Mouse (Mus musculus) left cerebral cortex, adult 18-20 months (tissue): ENCODE data around the gene Duox1. TPM values are rescaled to one million over a fixed set of nuclear protein-coding genes. Genes with fewer than 3 reads are reported as not detected.

Source experiments
- DNase-seq, 2 experiments: peaks; one replicate each; pipeline ENCODE4 v3.0.0; 2021 to 2022; ENCODE audit warnings: low spot score in 2 of 2, mixed read lengths in 1 of 2
- long read RNA-seq, 2 experiments: library from polyadenylated mRNA; stranded (forward); transcript quantifications; one replicate each; pipeline ENCODE4 v2.0.0; 2021
- total RNA-seq, 2 experiments: library from RNA; stranded (reverse); gene quantifications; 2 replicates each; pipeline ENCODE4 v1.2.3; 2021

Duox1 gene
- not detected for total RNA-seq
- long read RNA-seq, experiment 1 = 0 reads
- long read RNA-seq, experiment 2 = 0 reads

DNA sequence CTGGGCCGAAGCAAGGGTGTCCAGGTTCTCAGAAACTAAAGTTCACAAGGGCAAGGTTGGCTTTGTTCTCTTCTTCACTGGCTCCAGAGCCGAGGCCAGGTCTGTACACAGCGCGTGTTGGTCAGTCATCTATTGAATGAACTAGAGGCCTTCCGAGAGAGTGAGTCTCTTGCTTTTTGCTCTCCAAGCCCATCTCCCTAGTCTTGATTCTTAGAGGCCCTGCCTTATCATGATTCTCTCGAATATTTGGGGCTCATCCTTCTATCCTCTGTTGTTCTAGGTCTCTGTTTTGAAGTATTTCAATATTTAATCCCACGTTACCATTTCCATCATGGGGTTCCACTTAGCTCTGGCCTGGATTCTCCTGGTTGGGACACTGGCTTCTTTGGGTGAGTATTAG is at the start of gene Duox1:
Duox1 (plus strand) TSS at position 301 of the 400 bp plus-strand sequence.
- no peak for DNase-seq

DNA sequence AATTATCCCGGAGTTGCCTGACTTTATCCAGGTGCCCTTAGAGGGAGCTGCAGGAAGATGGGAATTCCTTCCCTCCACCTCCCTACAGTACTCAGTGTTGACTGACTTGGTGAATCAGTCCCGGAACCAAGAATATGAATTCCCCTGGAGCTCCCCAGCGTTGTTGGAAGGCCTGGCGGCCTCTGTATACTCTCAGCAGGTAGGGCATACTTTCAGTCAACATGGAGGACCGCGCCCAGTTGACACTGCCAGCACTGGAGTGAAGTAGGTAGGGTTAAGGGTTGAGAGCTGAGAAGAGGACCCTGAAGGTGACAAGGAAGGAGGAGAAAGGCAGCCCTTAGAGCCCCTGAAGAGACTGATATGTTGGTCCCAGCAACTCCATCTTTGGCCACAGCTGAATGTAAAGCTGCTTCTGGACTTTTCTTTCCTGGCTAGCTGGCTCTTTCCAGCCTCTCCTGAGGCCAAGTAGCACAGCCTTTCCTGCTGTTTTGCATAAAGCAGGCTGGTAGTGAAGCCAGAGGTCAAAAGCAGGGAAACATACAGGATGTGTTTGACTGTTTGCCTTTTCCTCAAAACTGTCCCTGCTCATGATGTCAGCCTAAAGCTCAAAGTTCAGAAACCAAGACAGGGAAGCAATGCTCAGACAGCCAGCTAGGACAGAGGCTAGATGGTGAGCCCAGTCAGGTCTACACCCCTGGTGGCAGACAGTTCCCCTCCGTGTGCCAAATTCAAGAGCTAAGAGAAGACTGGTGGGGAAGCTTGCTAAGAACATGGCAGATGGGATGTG is 48.9 kb upstream of the Duox1 start:
- no peak for DNase-seq

DNA sequence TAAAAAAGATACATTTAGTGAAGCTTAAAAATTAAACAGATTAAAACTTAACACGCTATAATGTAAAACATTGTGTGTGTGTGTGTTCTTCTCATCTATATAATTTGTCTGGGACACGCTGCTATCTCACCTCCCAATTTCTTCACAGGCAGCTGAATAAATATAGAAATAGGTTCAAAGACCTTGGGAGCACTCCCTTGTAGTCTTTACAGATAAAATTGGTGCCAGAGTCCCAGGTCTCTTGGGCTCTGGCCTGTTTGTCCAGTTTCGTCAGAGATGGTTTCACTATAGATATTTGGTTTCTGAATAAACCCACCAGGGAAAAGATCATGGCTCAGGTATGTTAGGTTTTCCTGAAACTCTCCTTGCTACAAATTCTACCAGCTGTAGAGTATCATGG is 36.7 kb upstream of the Duox1 start:
- DNase-seq = no peak

DNA sequence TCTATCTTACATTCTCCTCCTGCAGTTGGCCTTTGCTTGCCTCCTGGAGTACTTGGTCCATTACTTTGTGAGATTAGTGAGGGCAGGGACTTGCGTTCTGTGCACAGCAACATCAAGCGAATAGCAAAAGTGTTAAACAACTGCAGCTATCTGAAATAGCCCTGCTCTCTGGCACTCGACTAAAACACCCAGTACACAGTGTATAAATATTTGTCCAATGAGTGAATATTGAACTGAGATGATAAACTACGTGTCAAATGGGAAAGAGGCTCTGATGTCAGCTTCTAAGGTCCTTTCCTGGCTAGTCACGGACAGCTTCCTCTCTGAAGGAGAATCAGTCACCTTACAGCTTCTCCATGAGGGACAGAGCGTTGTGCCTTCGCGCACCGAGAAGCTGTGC is 31.4 kb upstream of the Duox1 start:
- no peak for DNase-seq

DNA sequence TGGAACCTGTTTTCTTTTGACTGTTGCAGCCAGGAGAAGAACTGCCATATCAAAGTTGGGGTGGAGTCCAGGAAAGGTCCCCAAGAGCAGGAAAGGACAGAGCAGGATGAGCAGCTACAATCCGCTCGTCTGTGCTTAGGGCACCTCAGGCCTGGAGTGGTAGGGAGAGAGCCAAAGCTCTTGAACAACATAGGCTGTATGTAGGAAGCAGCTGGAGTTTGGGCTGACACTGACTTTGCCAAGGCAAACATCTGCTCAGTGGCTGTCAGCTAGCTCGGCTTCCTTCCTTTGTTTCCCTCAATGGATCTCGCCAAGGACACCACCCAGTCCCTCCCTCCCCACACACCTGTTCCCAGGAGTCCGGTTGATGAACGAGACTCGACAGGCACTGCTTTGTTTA is 29.3 kb upstream of the Duox1 start:
- DNase-seq = no peak

DNA sequence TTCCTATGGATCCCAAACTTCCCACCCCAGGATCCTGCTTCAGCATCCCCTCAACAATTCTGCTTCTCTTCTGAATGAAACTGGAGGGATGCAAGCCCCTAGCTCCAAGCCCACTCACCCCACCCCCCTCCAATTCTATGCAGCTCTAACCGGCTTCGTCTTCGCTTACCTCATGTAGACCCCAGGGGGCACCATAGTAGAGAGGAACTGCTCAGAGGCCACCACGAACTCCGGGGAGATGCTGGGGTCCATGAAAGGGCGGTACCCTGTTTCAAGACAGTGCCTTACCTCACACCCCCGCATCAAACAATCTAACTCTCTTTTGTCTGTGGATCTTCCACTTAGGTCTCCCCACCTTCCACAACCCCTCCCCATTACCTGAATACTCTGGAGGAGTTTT is 20.6 kb upstream of the Duox1 start:
- no peak for DNase-seq

DNA sequence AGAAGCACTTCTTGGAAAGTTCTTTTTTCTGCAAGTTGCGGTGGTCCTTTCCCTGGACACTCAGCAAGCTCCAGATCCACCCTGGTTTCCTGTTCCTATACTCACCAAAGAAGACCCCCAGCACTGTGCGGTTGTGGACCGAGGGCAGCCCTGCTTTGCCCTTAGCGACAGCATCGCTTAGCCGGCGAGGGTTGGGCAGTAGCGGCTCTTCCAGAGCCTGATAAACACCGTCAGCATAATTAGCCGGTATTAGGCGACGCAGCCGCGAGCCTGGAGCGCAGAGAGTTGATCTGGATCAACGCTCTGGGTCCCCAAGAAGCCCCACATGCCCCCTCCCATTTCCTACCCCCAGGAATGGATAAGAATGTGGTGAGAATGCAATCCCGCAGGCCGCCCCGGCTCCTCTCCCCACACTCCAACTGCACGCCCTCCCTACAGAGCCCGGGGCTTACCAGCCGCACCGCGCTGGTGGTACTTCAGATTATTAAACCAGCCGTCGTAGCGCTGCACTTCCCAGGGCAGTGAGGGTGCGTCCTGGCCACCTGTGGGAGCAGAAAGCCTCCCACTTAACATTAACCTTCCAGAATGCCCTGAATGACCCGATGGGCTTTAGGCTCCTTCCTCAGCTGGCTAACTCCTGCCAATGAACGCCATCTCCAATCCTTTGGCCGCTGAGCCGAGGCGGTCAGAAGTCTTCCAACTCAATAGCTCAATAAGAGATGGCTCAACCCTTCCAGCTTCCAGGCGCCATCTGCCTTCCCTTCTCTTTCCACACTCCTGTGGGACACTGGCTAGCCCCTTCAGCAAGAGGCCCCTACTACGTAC is 18.0 kb upstream of the Duox1 start:
- no peak for DNase-seq

DNA sequence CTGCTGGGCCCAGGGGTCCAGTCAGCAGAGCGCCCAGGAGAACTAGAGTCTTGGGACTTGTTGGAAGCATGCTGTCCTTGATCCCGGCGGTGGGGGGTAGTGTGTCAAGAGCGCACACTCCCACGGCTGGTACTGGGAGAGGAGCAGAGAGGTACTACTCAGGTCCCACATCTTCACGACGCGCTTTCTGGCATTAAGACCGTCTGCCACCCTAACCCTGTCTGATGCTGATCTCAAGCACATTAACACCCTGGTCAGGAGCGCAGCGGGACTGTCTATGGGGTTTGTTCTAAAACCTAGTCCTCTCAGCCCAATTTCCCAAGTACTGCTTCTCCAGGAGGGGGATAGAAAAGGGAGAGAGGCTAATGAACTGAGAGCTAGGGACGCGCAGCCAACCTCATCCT is 17.4 kb upstream of the Duox1 start, which contains the start of gene Duox2:
Duox2 (minus strand) TSS at position 354 of the 404 bp plus-strand sequence.
- no peak for DNase-seq

DNA sequence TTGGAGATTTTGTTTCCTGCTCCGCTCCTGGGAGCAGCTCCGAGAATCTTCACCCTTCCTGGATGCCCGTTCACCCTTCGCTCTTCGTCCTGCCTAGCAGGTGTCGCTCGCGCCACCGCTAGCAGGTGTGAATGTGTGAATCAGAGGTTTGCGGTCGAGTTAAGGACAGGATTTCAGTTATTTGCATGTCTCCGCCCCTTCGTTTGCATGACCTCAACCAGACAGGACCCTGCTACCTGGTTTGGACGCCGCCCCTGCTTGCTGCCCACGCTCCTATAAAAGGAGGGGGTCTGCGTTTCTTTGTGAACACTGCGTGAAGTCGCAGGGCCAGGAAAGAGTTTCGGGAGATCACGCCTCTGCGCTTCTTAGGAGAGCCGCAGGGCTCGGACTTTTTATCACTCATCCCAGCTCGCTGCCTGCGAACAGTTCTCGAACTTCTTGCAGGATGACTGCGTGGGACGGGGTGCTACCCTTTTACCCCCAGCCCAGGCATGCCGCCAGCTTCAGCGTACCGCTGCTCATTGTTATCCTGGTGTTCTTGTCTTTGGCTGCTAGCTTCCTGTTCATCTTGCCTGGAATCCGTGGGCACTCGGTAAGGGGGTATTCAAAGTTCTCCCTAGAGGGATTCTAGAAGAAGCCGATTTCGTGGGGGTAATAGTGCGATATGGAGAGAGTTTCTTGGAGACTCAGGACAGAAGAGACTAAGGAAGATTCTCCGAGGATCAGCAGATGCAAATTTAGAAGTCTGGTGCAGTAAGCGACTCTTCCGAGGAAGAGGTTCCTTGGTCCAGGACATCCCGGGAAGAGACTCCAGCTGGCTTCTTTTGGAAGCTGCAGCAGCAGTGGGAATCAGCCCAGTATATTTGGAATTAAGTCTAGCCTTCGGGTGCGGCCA is 16.6 kb upstream of the Duox1 start, which contains the start of gene Duoxa2:
Duoxa2 (plus strand) TSS at position 305 of the 895 bp plus-strand sequence.
- DNase-seq = no peak

DNA sequence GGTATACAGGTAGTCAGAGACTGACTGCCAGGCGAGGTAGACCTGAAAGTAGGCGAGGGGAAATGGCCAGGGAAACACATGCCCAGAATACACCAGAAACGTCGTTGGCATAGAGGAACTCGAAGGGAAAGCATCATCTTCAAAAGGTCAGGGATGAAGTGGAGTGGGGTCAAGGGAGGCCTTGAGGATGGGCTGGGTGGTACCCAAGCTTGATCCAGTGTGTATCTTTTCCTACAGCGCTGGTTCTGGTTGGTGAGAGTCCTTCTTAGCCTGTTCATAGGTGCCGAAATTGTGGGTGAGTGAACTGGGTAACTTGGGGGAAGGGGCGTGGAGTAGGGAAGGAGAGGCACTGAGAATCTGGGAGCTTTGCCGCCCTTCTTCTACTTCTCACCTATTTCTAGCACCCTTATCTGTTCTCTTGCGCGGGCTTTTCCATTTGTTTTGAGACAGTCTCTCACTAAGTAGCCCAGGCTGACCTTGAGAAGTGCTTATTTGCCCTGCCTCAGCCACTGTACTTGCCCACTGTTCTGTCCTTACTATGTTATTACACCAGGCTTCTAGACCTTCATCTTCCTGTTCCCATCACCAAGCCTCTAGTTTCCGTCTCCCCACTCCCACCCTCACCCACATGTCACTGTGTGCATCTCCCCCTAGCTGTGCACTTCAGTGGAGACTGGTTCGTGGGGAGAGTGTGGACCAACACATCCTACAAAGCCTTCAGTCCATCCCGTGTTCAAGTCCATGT is 15.4 kb upstream of the Duox1 start:
- DNase-seq = no peak

DNA sequence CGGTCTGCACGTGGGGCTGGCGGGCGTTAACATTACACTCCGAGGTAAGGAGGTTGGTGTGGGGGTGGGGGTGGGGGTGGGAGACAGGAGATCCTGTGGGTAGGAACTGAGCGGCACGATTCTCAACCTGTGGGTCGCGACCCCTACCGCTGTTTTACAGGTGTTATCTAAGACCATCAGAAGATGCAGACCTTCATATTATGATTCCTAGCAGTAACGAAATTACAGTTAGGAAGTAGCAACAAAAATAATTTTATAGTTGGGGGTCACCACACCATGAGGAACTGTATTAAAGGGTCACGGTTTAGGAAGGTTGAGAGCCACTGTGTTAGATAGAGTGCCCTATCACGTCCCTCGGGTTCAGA is 14.8 kb upstream of the Duox1 start:
- DNase-seq = no peak

DNA sequence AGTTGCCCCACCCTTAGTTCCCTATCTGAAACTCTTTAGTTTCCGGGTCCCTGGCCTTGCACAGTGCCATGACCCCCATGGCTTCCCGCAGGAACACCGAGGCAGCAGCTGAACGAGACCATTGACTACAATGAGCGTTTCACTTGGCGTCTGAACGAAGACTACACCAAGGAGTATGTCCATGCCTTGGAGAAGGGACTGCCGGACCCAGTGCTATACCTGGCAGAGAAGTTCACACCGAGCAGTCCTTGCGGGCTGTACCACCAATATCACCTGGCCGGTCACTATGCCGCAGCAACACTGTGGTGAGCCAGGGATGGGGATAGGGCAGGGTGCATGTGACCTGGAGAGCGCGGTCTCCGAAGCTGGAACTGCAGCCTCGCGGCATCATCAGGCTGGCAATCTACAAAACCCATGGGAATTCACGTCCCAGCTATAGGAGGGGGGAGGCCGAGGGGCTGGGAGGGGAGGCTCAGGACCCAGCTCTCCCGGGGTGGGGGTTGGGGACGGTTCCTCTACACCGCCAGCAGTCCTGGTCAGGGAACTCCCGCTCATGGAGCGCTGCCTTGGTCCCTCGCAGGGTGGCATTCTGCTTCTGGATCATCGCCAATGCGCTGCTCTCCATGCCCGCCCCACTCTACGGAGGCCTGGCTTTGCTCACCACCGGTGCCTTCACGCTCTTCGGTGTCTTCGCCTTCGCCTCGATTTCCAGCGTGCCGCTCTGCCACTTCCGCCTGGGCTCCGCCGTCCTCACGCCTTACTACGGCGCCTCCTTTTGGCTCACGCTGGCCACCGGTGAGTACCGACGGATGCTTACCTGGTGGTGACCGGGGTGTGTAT is 14.2 kb upstream of the Duox1 start:
- peak in 1 of 2 experiments; percentile 19 for DNase-seq

DNA sequence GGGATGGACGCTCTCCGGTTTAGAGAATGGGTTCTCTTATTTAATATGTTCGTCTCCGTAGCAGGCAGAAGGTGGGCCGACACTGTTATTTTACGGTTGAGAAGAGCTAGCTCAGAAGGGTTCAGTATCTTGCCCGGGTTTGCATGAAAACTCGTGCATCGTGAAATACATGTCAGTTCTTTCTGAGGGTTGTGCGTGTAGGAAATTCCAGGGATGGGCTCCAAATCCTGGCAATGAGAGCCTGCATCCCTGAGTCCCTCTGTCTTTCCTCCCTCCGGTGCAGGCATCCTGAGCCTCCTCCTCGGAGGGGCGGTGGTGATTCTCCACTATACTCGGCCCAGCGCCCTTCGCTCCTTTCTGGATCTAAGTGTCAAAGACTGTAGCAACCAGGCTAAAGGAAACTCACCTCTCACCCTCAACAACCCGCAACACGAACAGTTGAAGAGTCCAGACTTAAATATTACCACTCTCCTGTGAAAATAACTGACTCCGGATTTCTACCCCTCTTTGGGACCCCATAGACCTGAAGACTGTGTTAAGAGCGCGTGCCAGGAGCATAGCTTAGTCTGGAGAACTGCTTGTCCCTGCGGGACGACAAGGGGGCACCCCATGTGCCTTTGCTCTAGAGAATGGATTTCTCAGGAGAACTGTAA is 13.4 kb upstream of the Duox1 start:
- no peak for DNase-seq

DNA sequence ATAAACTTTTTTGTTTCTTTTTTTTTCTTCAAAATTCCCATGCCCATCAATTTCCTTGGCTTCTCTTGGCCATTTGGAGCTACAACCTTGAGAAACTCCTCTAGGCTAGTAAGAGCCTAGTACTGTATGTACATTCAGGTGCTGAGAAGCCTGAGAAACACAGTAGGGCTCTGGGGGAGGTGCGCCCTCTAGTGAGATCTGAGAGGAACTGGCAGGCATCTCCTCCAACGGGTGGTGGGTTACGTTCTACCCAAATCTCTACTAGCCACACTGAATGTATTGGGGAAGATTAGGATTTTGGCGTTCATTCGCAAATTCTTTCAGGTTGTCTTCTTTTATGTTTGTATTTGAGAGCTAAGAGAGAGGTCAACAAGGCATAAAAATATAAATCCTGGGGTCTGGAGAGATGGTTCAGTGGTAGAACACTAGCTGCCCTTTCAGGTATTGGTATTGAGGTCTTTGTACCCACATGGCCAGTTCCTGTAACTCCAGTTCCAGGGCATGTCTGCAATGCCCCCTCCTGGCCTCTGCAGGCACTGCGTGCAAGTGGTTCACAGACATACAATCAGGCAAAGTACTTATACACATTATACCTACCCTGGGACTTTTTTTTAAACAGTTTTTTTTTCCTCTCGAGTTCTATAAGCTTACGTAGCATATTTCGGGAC is 12.8 kb upstream of the Duox1 start:
- peak; percentile 64 to 69 for DNase-seq

DNA sequence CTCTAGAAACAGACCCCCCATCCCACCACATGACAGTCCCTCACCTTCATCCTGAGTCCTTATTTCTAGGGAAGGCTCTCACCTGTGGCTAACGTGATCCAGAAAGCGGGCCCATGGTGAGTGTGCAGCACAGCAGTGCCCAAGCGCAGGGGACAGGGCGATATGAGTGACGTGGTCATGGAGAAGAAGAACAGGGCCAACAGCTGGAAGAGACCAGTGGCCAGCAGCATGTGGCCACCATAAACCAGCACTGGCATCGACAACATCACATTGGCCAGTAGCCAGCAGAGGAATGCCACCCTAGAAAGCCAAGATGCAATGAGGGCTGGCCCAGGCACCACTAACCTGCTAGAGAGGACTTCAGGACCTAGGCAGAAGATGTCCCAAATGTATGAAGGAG is 10.9 kb upstream of the Duox1 start:
- DNase-seq = no peak

DNA sequence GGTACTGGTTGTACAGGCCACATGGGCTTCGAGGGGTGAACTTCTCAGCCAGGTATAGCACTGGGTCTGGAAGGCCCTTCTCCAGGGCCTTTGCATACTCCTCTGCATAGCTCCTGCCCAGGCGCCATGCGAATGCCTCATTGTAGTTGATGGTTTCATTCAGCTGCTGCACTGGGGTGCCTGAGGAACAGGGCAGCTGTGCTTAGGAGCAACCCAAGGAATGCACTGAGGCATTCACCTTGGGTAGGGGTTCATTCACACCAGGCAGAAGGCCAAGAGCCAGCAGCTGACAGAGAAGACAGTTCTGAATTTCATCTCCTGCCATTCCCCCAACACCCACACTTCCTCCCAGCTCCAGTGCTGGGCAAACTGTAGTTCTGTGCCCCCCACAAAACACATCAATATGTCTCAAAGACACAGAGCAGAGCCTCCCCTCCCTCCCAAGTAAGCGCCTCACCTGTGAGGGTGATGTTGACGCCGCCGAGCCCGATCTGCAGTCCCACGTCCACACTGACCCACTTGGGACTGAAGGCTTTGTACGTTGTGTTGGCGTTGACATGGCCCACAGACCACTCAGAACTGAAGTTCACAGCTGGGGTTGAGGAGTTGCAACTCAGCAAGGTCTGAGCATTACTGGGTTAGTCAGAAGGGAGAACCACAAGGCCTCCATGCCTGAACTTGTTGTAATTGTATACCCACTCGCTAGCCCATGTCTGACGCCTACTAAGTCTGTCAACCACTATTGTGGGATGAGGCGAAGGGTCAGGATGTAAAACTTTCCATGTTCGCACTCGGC is 10.2 kb upstream of the Duox1 start:
- DNase-seq = no peak

DNA sequence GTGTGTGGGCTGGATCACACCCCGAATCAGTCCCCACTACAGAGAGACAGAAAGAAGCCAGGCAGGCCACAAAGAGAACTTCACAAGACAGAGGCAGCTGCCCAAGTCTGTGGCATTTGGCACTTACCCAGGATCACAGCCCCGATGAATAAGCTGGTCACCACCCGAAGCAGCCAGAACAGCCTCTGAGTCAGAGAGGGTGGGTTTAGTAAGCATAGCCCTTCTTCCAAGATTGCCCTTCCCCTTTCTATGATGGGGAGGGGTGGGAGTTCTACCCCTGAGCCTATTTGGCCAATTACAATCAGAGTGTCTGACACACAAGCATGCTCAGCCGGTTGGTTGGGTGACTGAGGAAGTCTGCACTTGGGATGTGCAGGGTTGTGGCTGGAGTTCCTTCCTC is 9.3 kb upstream of the Duox1 start:
- no peak for DNase-seq

DNA sequence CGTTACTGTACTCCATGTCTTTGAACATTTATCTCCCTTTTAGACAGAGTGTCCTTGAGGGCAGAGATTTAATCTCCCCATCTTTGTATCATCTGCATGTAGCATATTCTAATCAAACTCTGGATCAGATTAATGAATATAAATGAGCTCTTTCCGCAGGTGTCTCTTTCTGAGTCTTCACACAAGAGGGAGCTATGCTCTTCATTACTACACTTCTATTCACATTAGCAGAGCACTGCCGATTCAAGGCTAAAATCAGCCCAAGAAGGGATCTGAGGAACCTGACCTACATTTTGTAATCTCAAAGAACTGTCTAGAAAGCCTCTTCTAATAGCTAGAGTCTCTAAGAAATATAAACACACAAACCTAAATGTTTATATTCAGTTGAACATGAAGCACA is 5.8 kb upstream of the Duox1 start:
- no peak for DNase-seq
